Mouse (Mus musculus): ENCODE data around the gene Cacna1a. TPM values are rescaled to one million over a fixed set of nuclear protein-coding genes. Genes with fewer than 3 reads are reported as not detected.

Cacna1a gene
- polyA plus RNA-seq (2015; fragmentation: Nextera tagmentation; extraction: Ambion mirVana), result 0.15 and 0.26 TPM in 2 replicates

DNA sequence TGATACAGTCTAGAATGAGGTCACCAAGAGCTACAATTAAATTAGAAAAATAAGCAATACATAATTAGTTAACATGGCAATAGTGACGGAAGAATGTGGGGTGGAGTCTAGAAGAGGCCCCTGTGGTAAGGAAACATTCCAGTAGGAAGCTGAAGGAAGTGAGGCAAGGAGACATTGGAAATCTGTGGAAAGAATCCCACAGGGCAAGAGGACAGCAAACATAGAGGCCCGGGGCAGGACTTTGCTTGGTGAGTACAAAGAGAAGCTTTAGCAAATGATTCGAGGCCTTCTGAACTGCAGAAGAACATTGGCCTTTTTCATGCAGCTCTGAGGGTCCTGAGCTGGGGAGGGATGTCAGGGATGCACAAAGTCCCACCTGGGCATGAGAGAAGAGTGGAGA is at the start of gene Cacna1a:
Gene Cacna1a, plus strand, starts transcription at position 166 of the 400 bp plus-strand sequence.
- no peaks in the 10 kb centered on the region for H3K27me3 ChIP-seq
- no peak for ATAC-seq (ENCODE audit: insufficient read depth)
- H3K9me3 ChIP-seq (replicated peaks), result no peaks in the 10 kb centered on the region
- H3K4me3 ChIP-seq (replicated peaks), result no peak within 1 kb of the TSS
- no peak within 1 kb of the TSS for H3K4me2 ChIP-seq
- 55% methylated on average over 3 of the region's 3 CpGs for WGBS (ENCODE audit: insufficient replicate concordance)
- no peaks in the 10 kb centered on the region for H3K36me3 ChIP-seq (replicated peaks)
- H3K9ac ChIP-seq, result no peak within 1 kb of the TSS
- H3K4me1 ChIP-seq (replicated peaks), result no peaks in the 10 kb centered on the region
- H3K27ac ChIP-seq (replicated peaks), result no peak within 1 kb of the TSS

DNA sequence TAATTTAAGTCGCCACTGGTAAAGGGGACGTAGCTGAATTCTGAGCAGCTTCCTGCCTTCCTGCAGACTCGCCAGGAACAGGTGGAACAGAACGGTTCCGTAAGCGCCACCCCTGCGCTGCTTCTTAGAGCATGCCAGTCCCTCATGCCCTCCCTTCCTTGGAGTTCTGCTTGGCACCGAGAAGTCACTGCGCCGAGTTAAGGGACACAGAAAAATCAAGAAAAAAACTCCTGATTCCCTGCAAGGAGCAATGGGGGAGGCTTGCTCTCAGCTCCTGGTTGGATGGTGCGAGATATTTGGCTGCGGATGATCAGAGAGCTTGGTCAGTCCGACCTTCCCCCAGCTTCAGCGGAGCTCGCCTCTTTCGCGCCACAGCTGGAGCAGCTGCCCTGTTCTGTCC is 49.7 kb upstream of the Cacna1a start:
- Histone ChIP-seq H3K9ac (no peak overlapping the region), H3K4me1 (replicated peaks) (no peaks in the 10 kb centered on the region), H3K4me3 (replicated peaks) (no peak overlapping the region), H3K9me3 (replicated peaks) (no peaks in the 10 kb centered on the region), H3K36me3 (replicated peaks) (no peaks in the 10 kb centered on the region), H3K4me2 (no peak overlapping the region), H3K27me3 (peaks cover 32% of the 10 kb centered on the region), H3K27ac (replicated peaks) (no peak overlapping the region)
- WGBS (ENCODE audit: insufficient replicate concordance), result 13% methylated on average over 17 of the region's 17 CpGs
- no peak for ATAC-seq (ENCODE audit: insufficient read depth)

- Histone ChIP-seq H3K27me3 (peaks cover 32% of the 10 kb centered on the region), H3K27ac (replicated peaks) (no peak overlapping the region), H3K9ac (no peak overlapping the region), H3K4me1 (replicated peaks) (no peaks in the 10 kb centered on the region), H3K4me2 (no peak overlapping the region), H3K4me3 (replicated peaks) (no peak overlapping the region), H3K9me3 (replicated peaks) (no peaks in the 10 kb centered on the region), H3K36me3 (replicated peaks) (no peaks in the 10 kb centered on the region)
- 10% methylated on average over 7 of the region's 7 CpGs for WGBS (ENCODE audit: insufficient replicate concordance)
- no peak for ATAC-seq (ENCODE audit: insufficient read depth)
These were observed 48.9 kb upstream of the Cacna1a start for GRCm38 (mm10) chr8:84339320-84339719.

- Histone ChIP-seq H3K4me1 (replicated peaks) (no peaks in the 10 kb centered on the region), H3K4me2 (no peak overlapping the region), H3K4me3 (replicated peaks) (no peak overlapping the region), H3K27me3 (peaks cover 32% of the 10 kb centered on the region), H3K9ac (no peak overlapping the region), H3K36me3 (replicated peaks) (no peaks in the 10 kb centered on the region), H3K27ac (replicated peaks) (no peak overlapping the region), H3K9me3 (replicated peaks) (no peaks in the 10 kb centered on the region)
- no peak for ATAC-seq (ENCODE audit: insufficient read depth)
- WGBS (ENCODE audit: insufficient replicate concordance), result 37% methylated on average over 4 of the region's 4 CpGs
These were observed 48.4 kb upstream of the Cacna1a start for GRCm38 (mm10) chr8:84339867-84340266.

DNA sequence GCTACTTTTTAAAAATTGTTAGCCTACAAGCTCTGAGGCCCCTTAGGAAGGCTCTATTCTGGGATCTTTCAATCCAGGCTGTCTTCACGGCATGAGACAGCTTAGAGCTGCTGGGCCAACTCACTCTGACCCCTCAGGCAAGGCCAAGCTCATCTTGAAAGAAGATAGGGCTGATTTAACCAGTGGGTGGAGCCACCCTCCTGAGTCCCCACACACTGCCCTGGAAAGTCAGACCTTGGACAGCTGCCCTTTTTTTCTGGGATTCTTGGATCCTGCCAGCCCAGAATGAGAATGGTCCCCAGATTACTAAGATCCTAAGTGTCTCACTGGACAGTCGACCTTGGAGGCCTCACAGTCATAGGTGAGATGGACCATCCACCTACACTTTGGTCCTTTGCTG is 47.6 kb upstream of the Cacna1a start:
- Histone ChIP-seq H3K27ac (replicated peaks) (no peak overlapping the region), H3K36me3 (replicated peaks) (no peaks in the 10 kb centered on the region), H3K9ac (no peak overlapping the region), H3K4me2 (no peak overlapping the region), H3K4me1 (replicated peaks) (no peaks in the 10 kb centered on the region), H3K27me3 (peaks cover 32% of the 10 kb centered on the region), H3K4me3 (replicated peaks) (no peak overlapping the region), H3K9me3 (replicated peaks) (no peaks in the 10 kb centered on the region)
- no peak for ATAC-seq (ENCODE audit: insufficient read depth)
- 7% methylated on average over 2 of the region's 2 CpGs for WGBS (ENCODE audit: insufficient replicate concordance)

DNA sequence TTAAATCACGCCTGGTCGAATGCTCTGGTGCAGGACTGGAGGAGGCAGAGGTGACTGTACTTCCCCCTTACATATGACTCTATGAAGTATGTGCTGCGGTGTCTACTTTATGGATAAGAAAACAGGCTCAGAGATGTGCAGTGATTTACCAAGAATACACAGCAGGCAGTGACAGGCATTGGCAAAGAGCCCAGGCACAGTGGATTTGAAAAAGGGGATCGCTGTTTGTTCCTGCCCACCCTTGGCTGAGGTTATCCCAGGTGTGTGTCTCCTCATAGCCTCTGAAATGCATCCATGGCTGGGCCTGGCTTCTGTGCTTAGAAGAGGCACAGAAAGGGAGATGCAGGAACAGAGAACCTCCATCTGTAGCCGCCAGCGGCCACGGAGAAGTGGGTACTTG is 42.7 kb upstream of the Cacna1a start:
- no peak for ATAC-seq (ENCODE audit: insufficient read depth)
- no peaks in the 10 kb centered on the region for H3K4me1 ChIP-seq (replicated peaks)
- no peak overlapping the region for H3K27ac ChIP-seq (replicated peaks)
- no peak overlapping the region for H3K4me2 ChIP-seq
- no peaks in the 10 kb centered on the region for H3K36me3 ChIP-seq (replicated peaks)
- H3K9me3 ChIP-seq (replicated peaks), result no peaks in the 10 kb centered on the region
- peaks cover 8% of the 10 kb centered on the region for H3K27me3 ChIP-seq
- no peak overlapping the region for H3K4me3 ChIP-seq (replicated peaks)
- WGBS (ENCODE audit: insufficient replicate concordance), result 61% methylated on average over 7 of the region's 7 CpGs
- no peak overlapping the region for H3K9ac ChIP-seq

- Histone ChIP-seq H3K27ac (replicated peaks) (no peak overlapping the region), H3K4me3 (replicated peaks) (no peak overlapping the region), H3K4me2 (no peak overlapping the region), H3K9me3 (replicated peaks) (no peaks in the 10 kb centered on the region), H3K9ac (no peak overlapping the region), H3K36me3 (replicated peaks) (no peaks in the 10 kb centered on the region), H3K27me3 (peaks cover 8% of the 10 kb centered on the region; the same call in 1 of the 2 replicates), H3K4me1 (replicated peaks) (no peaks in the 10 kb centered on the region)
- no peak for ATAC-seq (ENCODE audit: insufficient read depth)
- WGBS (ENCODE audit: insufficient replicate concordance), result 39% methylated on average over 4 of the region's 4 CpGs
These were observed 41.8 kb upstream of the Cacna1a start for GRCm38 (mm10) chr8:84346421-84346820.

DNA sequence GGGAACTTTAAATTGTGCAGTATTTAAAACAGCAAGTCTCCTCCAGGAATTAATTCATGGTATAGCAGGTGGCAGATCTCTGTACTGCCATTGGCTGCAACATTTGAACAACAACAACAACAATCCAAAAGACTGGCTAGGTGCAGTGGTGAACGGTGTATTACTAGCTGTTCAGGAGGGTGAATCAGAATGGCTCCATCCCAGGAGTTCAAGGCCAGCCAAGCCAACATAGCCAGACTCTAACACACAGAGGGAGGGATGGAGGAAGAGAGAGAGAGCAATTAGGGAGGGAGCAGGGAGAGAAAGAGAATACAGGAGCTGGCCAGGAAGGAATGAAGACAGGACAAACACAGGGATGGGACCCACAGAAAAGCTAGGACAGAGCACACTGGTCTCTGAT is 38.7 kb upstream of the Cacna1a start:
- Histone ChIP-seq H3K4me2 (no peak overlapping the region), H3K4me3 (replicated peaks) (no peak overlapping the region), H3K27me3 (peaks cover 8% of the 10 kb centered on the region; the same call in 1 of the 2 replicates), H3K9ac (no peak overlapping the region), H3K36me3 (replicated peaks) (no peaks in the 10 kb centered on the region), H3K27ac (replicated peaks) (no peak overlapping the region), H3K4me1 (replicated peaks) (no peaks in the 10 kb centered on the region), H3K9me3 (replicated peaks) (no peaks in the 10 kb centered on the region)
- 59% methylated on average over 1 of the region's 1 CpGs for WGBS (ENCODE audit: insufficient replicate concordance)
- no peak for ATAC-seq (ENCODE audit: insufficient read depth)

- H3K27ac ChIP-seq (replicated peaks), result no peak overlapping the region
- no peak overlapping the region for H3K9ac ChIP-seq
- no peak for ATAC-seq (ENCODE audit: insufficient read depth)
- WGBS (ENCODE audit: insufficient replicate concordance), result 48% methylated on average over 4 of the region's 4 CpGs
- no peaks in the 10 kb centered on the region for H3K9me3 ChIP-seq (replicated peaks)
- H3K27me3 ChIP-seq, result peaks cover 8% of the 10 kb centered on the region; the same call in 1 of the 2 replicates
- no peaks in the 10 kb centered on the region for H3K36me3 ChIP-seq (replicated peaks)
- H3K4me2 ChIP-seq, result no peak overlapping the region
- H3K4me3 ChIP-seq (replicated peaks), result no peak overlapping the region
- no peaks in the 10 kb centered on the region for H3K4me1 ChIP-seq (replicated peaks)
These were observed 37.3 kb upstream of the Cacna1a start for GRCm38 (mm10) chr8:84350960-84351359.

GRCm38 (mm10) chr8:84356482-84356881 is 31.8 kb upstream of the Cacna1a start:
- H3K36me3 ChIP-seq (replicated peaks), result no peaks in the 10 kb centered on the region
- WGBS (ENCODE audit: insufficient replicate concordance), result 61% methylated on average over 11 of the region's 11 CpGs
- H3K4me2 ChIP-seq, result no peak overlapping the region
- no peaks in the 10 kb centered on the region for H3K4me1 ChIP-seq (replicated peaks)
- H3K27me3 ChIP-seq, result no peaks in the 10 kb centered on the region; the same call in 1 of the 2 replicates
- no peak for ATAC-seq (ENCODE audit: insufficient read depth)
- H3K9ac ChIP-seq, result no peak overlapping the region
- H3K27ac ChIP-seq (replicated peaks), result no peak overlapping the region
- no peaks in the 10 kb centered on the region for H3K9me3 ChIP-seq (replicated peaks)
- no peak overlapping the region for H3K4me3 ChIP-seq (replicated peaks)

DNA sequence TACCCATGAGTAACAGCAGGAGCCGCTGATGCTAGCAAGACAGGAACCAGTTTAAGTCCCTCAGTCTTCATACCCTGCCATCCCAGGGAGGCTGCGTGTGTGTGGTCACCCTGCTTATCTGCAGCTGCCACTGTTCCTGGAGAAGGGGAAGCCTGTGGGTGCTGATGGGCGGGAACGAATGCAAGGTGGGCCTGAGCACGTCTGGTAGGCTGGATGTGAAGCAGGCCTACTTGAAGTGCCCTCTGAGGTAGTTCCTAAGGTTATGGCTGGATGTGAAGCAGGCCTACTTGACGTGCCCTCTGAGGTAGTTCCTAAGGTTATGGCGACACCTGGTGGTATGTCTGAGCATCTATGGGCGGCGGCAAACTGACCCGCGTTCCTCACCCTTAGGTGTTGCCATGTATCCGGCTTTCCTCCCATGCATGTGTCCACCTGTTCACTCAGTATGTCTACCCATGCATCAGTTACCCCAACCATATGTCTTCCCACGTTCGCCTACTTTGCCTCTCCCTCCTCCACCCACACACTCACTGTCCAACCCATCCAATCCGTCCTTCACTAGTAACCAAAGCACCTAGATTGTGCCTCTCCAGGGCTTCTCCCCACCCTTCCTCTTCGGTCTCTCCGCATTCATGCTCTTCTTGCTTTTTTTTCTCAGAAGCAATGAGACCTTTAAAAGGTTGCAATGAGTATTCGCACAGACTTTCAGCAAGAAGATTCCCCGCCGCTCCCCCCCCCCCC is 30.4 kb upstream of the Cacna1a start:
- 13% methylated on average over 20 of the region's 20 CpGs for whole genome bisulfite sequencing (ENCODE audit: insufficient replicate concordance)
- Histone ChIP-seq H3K36me3 (replicated peaks) (no peaks in the 10 kb centered on the region), H3K27ac (replicated peaks) (no peak overlapping the region), H3K4me1 (replicated peaks) (no peaks in the 10 kb centered on the region), H3K9ac (no peak overlapping the region), H3K4me3 (replicated peaks) (no peak overlapping the region), H3K27me3 (peaks cover 6% of the 10 kb centered on the region), H3K9me3 (replicated peaks) (no peaks in the 10 kb centered on the region), H3K4me2 (no peak overlapping the region)
- no peak for ATAC-seq (ENCODE audit: insufficient read depth)

Measured in liver, embryonic 15.5 days (tissue).